Mouse (Mus musculus): ENCODE data around the gene Mvb12b. TPM values are rescaled to one million over a fixed set of nuclear protein-coding genes. Genes with fewer than 3 reads are reported as not detected.

The Mvb12b gene
- polyA plus RNA-seq, 1 experiment from 2014 or later = 67.0 TPM

DNA sequence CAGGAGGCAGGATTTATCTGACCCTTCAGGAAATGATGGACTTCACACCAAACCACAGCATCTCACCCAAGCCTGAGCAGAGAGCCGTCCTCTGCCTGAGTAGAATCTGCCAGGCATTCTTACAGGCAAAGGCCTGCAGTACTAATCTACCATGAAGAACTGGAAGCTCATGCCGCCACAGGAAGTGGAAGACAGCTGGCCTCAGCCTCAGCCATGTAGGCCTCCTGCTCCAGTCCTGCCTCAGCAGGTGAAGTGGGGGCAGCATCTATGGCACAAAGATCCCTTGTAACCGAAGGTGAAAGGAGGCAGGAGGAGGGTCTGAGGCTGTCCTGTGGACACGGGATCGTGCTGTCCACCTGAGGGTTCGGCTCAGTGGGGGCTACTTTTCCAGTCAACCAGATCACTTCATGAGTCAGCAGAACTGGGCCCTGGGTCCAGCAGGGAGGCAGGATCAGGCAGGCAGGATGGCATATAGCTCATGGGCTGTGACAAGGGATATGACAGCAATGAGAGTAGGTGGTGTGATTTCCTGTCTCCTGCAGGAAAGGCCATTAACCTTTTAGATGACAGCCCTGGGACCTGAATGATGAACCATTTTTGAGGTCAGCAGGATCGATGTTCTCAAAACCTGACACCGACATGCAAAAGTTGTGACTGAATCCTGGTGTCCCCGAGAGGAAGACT lies 69.9 kb downstream of the Mvb12b start:
- Histone ChIP-seq H3K27me3 (replicated peaks) (no peaks in the 10 kb centered on the region), H3K4me3 (no peak overlapping the region), H3K9me3 (no peaks in the 10 kb centered on the region), H3K4me1 (peaks cover 39% of the 10 kb centered on the region), H3K36me3 (replicated peaks) (peaks cover 5% of the 10 kb centered on the region; the same call in 1 of the 2 replicates), H3K27ac (no peak overlapping the region), H3K9ac (no peak overlapping the region), H3K4me2 (no peak overlapping the region)
- WGBS = 78% methylated on average over 9 of the region's 9 CpGs
- ATAC-seq (replicated peaks) = no peak

DNA sequence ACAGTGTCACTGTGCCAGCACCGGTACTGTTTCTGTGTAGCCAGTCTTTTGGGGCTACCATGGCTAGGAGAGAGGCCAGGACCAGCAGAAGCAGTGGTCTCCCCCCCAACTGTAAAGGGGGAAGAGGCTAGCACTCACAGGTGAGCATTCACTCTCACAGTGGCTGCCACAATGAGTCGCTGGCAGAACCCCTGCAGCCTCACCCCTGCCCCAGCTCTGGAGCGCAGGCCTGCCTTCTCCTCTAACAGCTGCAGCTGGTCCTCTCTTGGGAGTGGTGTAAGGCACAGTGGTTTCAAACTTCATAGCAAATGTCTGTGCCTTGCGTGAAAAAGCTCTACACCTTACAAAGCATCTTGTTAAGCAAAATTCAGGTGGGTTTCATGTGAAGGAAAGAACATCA lies 70.7 kb downstream of the Mvb12b start:
- H3K4me3 ChIP-seq = no peak overlapping the region
- WGBS = 76% methylated on average over 4 of the region's 4 CpGs
- no peak overlapping the region for H3K9ac ChIP-seq
- peaks cover 5% of the 10 kb centered on the region; the same call in 1 of the 2 replicates for H3K36me3 ChIP-seq (replicated peaks)
- H3K4me2 ChIP-seq = no peak overlapping the region
- H3K27me3 ChIP-seq (replicated peaks) = no peaks in the 10 kb centered on the region
- H3K4me1 ChIP-seq = peaks cover 39% of the 10 kb centered on the region
- ATAC-seq (replicated peaks) = no peak
- no peak overlapping the region for H3K27ac ChIP-seq
- no peaks in the 10 kb centered on the region for H3K9me3 ChIP-seq

- 58% methylated on average over 8 of the region's 8 CpGs for WGBS
- no peak overlapping the region for H3K4me3 ChIP-seq
- H3K27me3 ChIP-seq (replicated peaks) = no peaks in the 10 kb centered on the region
- peaks cover 59% of the 10 kb centered on the region for H3K4me1 ChIP-seq
- no peaks in the 10 kb centered on the region; the same call in 1 of the 2 replicates for H3K36me3 ChIP-seq (replicated peaks)
- ATAC-seq (replicated peaks) = no peak
- H3K27ac ChIP-seq = peak overlapping the region; percentile 10; the same call in 1 of the 2 replicates
- no peak overlapping the region for H3K4me2 ChIP-seq
- no peaks in the 10 kb centered on the region for H3K9me3 ChIP-seq
- no peak overlapping the region for H3K9ac ChIP-seq
Observed at GRCm38 (mm10) chr2:33814581-33814980, 73.2 kb downstream of the Mvb12b start.

DNA sequence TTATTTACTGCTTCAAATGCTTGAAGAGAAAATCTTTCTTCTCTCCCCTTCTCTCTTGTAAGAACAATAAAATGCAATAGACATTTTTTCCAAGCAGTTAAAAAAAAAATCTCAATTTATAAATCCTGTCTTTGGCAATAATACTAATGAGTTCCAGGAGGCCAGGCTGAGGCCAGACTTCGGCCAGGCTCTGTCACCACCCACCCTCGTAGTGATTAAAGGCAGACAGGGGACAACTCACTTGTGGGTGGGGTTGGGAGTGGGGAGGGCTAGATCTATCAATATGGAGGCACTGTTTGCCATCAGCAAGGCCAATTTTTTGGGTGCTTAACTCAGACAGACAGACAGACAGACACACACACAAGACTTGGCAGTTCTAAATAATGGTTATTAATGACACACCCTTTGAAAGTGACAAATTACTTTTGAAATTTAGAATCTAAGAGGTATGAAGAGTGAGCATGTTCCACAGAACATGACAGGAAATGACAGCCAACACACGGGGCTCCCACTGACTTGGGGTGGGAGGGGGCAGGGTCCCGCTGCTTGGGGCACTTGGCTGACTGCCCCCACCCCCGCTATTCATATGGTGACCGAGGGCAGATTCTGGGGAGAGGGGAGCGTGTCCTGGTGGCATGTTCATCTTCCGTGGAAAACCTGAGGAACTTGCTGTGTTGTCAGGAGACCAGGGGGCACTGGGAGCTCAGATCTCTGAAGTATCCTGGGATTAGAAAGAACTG lies 74.1 kb downstream of the Mvb12b start:
- no peaks in the 10 kb centered on the region; the same call in 1 of the 2 replicates for H3K36me3 ChIP-seq (replicated peaks)
- H3K9me3 ChIP-seq = no peaks in the 10 kb centered on the region
- no peaks in the 10 kb centered on the region for H3K27me3 ChIP-seq (replicated peaks)
- H3K27ac ChIP-seq = peak overlapping the region; percentile 10; the same call in 1 of the 2 replicates
- peaks cover 68% of the 10 kb centered on the region for H3K4me1 ChIP-seq
- 41% methylated on average over 8 of the region's 8 CpGs for WGBS
- H3K4me3 ChIP-seq = no peak overlapping the region
- H3K4me2 ChIP-seq = no peak overlapping the region
- no peak overlapping the region for H3K9ac ChIP-seq
- ATAC-seq (replicated peaks) = no peak

DNA sequence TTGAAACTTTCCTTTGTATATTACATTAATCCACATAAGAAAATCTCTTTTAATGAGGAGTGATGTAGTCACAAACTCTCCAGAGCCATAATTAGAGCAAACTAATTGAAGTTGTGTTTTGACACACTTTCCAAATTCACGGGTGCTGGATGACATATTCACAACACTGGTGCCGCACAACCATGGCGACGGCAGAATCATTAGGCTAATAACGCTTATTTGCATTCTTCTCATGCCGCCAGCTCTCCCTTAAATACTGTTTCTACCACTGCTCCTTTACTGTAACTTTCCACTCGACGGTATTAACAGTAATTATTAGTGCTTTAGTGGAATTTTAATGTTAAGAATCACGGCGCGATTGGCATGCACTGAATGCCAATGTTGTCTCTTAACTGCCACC lies 74.8 kb downstream of the Mvb12b start:
- 49% methylated on average over 11 of the region's 11 CpGs for WGBS
- no peaks in the 10 kb centered on the region for H3K36me3 ChIP-seq (replicated peaks)
- 0 out of 2 replicates have a peak overlapping the region, but pooled peaks have one; percentile 48 for H3K27ac ChIP-seq
- no peaks in the 10 kb centered on the region for H3K27me3 ChIP-seq (replicated peaks)
- H3K4me3 ChIP-seq = no peak overlapping the region
- no peak overlapping the region for H3K4me2 ChIP-seq
- no peaks in the 10 kb centered on the region for H3K9me3 ChIP-seq
- peaks cover 68% of the 10 kb centered on the region for H3K4me1 ChIP-seq
- no peak for ATAC-seq (replicated peaks)
- no peak overlapping the region for H3K9ac ChIP-seq

DNA sequence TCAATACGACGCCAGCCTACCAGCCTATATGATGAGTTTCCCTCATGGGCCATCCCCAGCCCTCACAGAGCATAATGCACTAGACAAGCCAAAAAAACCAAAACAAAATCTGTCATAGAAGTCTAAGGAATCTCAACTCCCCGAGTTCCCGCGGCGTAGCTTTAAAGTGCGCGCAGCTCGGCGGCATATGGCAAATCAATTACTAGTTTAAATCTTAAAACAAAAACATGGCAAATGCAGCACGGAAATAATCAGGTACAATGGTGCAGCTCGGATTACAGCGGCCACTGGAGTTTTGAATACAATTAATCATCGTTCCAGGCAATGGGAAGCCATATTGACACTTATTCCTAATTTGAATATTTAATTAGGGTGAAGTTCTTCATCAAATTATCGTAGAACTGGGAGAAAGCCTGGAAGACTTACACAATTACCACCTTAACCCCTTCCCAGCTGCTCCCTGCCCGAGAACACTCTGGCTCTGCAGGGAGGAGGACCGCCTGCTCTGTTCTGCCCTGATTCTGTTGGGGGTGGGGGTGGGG lies 76.3 kb downstream of the Mvb12b start:
- no peak overlapping the region for H3K4me3 ChIP-seq
- no peak overlapping the region for H3K4me2 ChIP-seq
- WGBS = 57% methylated on average over 17 of the region's 17 CpGs
- no peak for ATAC-seq (replicated peaks)
- H3K36me3 ChIP-seq (replicated peaks) = no peaks in the 10 kb centered on the region
- H3K9ac ChIP-seq = no peak overlapping the region
- H3K9me3 ChIP-seq = no peaks in the 10 kb centered on the region
- H3K27me3 ChIP-seq (replicated peaks) = no peaks in the 10 kb centered on the region
- peak overlapping the region; percentile 57 for H3K27ac ChIP-seq
- peaks cover 67% of the 10 kb centered on the region for H3K4me1 ChIP-seq

- H3K9ac ChIP-seq = no peak overlapping the region
- 81% methylated on average over 3 of the region's 3 CpGs for WGBS
Observed at GRCm38 (mm10) chr2:33809081-33809480, 78.7 kb downstream of the Mvb12b start.

DNA sequence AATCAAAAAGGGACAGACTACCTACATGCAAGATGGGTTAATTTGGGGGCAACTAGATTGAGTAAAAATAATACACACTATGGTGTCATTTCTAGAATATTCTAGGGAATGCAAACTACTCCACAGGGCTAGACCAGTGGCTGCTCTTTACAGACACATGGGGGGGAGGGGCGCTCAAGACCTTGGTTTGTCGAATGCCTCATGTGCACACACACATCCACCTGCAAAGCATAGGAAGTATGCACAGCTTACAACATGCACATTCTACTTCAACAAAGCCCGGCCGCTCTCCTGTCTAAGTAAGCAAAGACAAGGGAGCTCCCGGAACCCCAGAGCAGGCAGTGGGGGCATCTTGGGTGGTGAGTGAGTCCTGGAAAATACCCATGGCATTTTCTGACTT lies 79.7 kb downstream of the Mvb12b start:
- Histone ChIP-seq H3K9ac (no peak overlapping the region), H3K27me3 (replicated peaks) (no peaks in the 10 kb centered on the region), H3K36me3 (replicated peaks) (no peaks in the 10 kb centered on the region), H3K9me3 (no peaks in the 10 kb centered on the region), H3K4me2 (no peak overlapping the region), H3K27ac (no peak overlapping the region), H3K4me3 (no peak overlapping the region), H3K4me1 (peaks cover 46% of the 10 kb centered on the region)
- 91% methylated on average over 5 of the region's 5 CpGs for WGBS
- ATAC-seq (replicated peaks) = no peak

More at GRCm38 (mm10) chr2:33809081-33809480, 78.7 kb downstream of the Mvb12b start:
- Histone ChIP-seq H3K4me3 (no peak overlapping the region), H3K27me3 (replicated peaks) (no peaks in the 10 kb centered on the region), H3K27ac (0 out of 2 replicates have a peak overlapping the region, but pooled peaks have one; percentile 5), H3K4me1 (peaks cover 56% of the 10 kb centered on the region), H3K4me2 (no peak overlapping the region), H3K36me3 (replicated peaks) (no peaks in the 10 kb centered on the region), H3K9me3 (no peaks in the 10 kb centered on the region)
- ATAC-seq (replicated peaks) = no peak

- Histone ChIP-seq H3K4me3 (no peak overlapping the region), H3K27ac (no peak overlapping the region), H3K9ac (no peak overlapping the region), H3K27me3 (replicated peaks) (no peaks in the 10 kb centered on the region), H3K4me2 (no peak overlapping the region), H3K9me3 (no peaks in the 10 kb centered on the region), H3K4me1 (peaks cover 30% of the 10 kb centered on the region), H3K36me3 (replicated peaks) (no peaks in the 10 kb centered on the region)
- ATAC-seq (replicated peaks) = no peak
- WGBS = 78% methylated on average over 11 of the region's 11 CpGs
Observed at GRCm38 (mm10) chr2:33805640-33806039, 82.1 kb downstream of the Mvb12b start.

DNA sequence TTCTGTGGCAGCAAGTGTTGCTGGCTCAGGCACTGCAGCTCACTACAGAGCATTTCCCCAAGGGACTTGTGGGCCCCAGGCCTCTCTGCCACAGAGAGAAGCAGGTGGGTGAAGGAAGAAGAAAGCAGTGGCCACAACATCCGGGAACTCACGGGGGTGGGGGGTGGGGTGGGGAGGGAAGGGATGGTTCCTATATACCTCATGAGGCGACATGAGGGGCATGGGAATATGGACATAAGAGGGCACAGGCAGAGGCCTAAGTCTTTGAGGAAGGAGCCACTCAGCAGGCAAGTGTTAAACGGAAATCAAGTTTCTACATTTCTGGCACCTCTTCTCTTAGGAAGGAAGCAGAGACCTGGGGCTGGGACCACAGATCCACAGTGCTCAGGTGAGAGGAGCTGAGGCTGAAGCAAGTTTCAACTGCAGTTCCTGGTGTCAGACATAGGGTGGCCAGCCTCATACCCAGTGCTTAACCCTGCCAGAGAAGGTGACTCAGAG lies 84.0 kb downstream of the Mvb12b start:
- no peaks in the 10 kb centered on the region for H3K27me3 ChIP-seq (replicated peaks)
- no peak overlapping the region for H3K4me3 ChIP-seq
- H3K4me1 ChIP-seq = peaks cover 11% of the 10 kb centered on the region; the same call in 1 of the 2 replicates
- no peak overlapping the region for H3K9ac ChIP-seq
- H3K27ac ChIP-seq = no peak overlapping the region
- H3K4me2 ChIP-seq = no peak overlapping the region
- H3K36me3 ChIP-seq (replicated peaks) = 0 out of 2 replicates have a peak, but pooled peaks cover 6% of the 10 kb centered on the region
- H3K9me3 ChIP-seq = no peaks in the 10 kb centered on the region
- no peak for ATAC-seq (replicated peaks)
- WGBS = 76% methylated on average over 4 of the region's 4 CpGs

GRCm38 (mm10) chr2:33803083-33803615 lies 84.6 kb downstream of the Mvb12b start:
- Histone ChIP-seq H3K9ac (no peak overlapping the region), H3K36me3 (replicated peaks) (0 out of 2 replicates have a peak, but pooled peaks cover 6% of the 10 kb centered on the region), H3K4me3 (no peak overlapping the region), H3K27ac (no peak overlapping the region), H3K27me3 (replicated peaks) (no peaks in the 10 kb centered on the region), H3K9me3 (no peaks in the 10 kb centered on the region), H3K4me1 (peaks cover 14% of the 10 kb centered on the region), H3K4me2 (no peak overlapping the region)
- 80% methylated on average over 12 of the region's 12 CpGs for WGBS
- 0 out of 2 replicates have a peak, but pooled peaks have one; percentile 7 for ATAC-seq (replicated peaks)

GRCm38 (mm10) chr2:33801760-33802159 lies 86.0 kb downstream of the Mvb12b start:
- H3K4me3 ChIP-seq = no peak overlapping the region
- H3K9me3 ChIP-seq = no peaks in the 10 kb centered on the region
- no peak overlapping the region for H3K4me2 ChIP-seq
- 56% methylated on average over 13 of the region's 13 CpGs for WGBS
- no peak for ATAC-seq (replicated peaks)
- no peak overlapping the region for H3K27ac ChIP-seq
- H3K36me3 ChIP-seq (replicated peaks) = 0 out of 2 replicates have a peak, but pooled peaks cover 6% of the 10 kb centered on the region
- H3K4me1 ChIP-seq = peaks cover 24% of the 10 kb centered on the region
- no peaks in the 10 kb centered on the region for H3K27me3 ChIP-seq (replicated peaks)
- H3K9ac ChIP-seq = no peak overlapping the region

Measured in midbrain, embryonic 15.5 days (tissue).